Mouse (Mus musculus) liver, embryonic 15.5 days (tissue): Measurements from ENCODE around the gene Gm525. TPM values are rescaled to one million over a fixed set of nuclear protein-coding genes. Genes with fewer than 3 reads are reported as not detected.
"Not testable (repeated sequence)": the region's sequence is repeated elsewhere in the genome, so short reads cannot be mapped to it uniquely, and the experiment has no call there.

Experiments
- ATAC-seq: fragments of 200-750 bp; cut with Nextera tagmentation; 2 replicates; pipeline ENCODE4 v1.8.0; 2017; ENCODE audit warnings: moderate number of reproducible peaks, mild to moderate bottlenecking, moderate library complexity; ENCODE audit not compliant: insufficient read depth
- H3K27ac ChIP-seq: fragments of 300-500 bp; sonication (generic); replicated peaks from 2 replicates; pipeline ENCODE4 v1.5.1; 2015; ENCODE audit warnings: mild to moderate bottlenecking, inconsistent platforms
- H3K27me3 ChIP-seq: fragments of 300-500 bp; sonication (generic); 2 replicates; pipeline ENCODE4 v1.6.1; 2015; ENCODE audit warnings: mild to moderate bottlenecking, inconsistent platforms
- H3K36me3 ChIP-seq: fragments of 300-500 bp; sonication (generic); replicated peaks from 2 replicates; pipeline ENCODE4 v1.6.1; 2015; ENCODE audit warnings: moderate library complexity, mild to moderate bottlenecking, inconsistent platforms
- H3K4me1 ChIP-seq: fragments of 300-500 bp; sonication (generic); replicated peaks from 2 replicates; pipeline ENCODE4 v1.6.1; 2015; ENCODE audit warnings: inconsistent platforms
- H3K4me2 ChIP-seq: fragments of 300-500 bp; sonication (generic); 2 replicates; pipeline ENCODE4 v1.6.1; 2015; ENCODE audit warnings: moderate library complexity, mild to moderate bottlenecking, inconsistent platforms
- H3K4me3 ChIP-seq: fragments of 300-500 bp; sonication (generic); replicated peaks from 2 replicates; pipeline ENCODE4 v1.5.1; 2015; ENCODE audit warnings: mild to moderate bottlenecking, inconsistent platforms
- H3K9ac ChIP-seq: fragments of 300-500 bp; sonication (generic); 2 replicates; pipeline ENCODE4 v1.6.1; 2015; ENCODE audit warnings: moderate library complexity, mild to moderate bottlenecking, inconsistent platforms
- H3K9me3 ChIP-seq: fragments of 300-500 bp; sonication (generic); replicated peaks from 2 replicates; pipeline ENCODE4 v1.6.1; 2016; ENCODE audit warnings: inconsistent platforms
- WGBS: fragments of 180-500 bp; shearing (Covaris S2); methylation state at CpG from one replicate; pipeline ENCODE4 v1.1.7; 2015; ENCODE audit warnings: mixed read lengths; ENCODE audit not compliant: insufficient replicate concordance; 5-methylcytosine and 5-hydroxymethylcytosine counted together
- polyA plus RNA-seq: library from polyadenylated mRNA; unstranded; fragments of >200 nt; fragmentation: Nextera tagmentation; extraction: Ambion mirVana; gene quantifications from 2 replicates; pipeline ENCODE4 v1.2.1, GENCODE M21; 2015

The Gm525 gene
- polyA plus RNA-seq, 1 experiment from 2014 or later, result not detected

GRCm38 (mm10) chr11:89039325-89039724 lies 34.3 kb upstream of the Gm525 start:
- Histone ChIP-seq H3K27ac (no peak overlapping the region), H3K4me3 (no peak overlapping the region), H3K36me3 (peaks cover 11% of the 10 kb centered on the region), H3K27me3 (no peaks in the 10 kb centered on the region), H3K4me2 (no peak overlapping the region), H3K4me1 (no peaks in the 10 kb centered on the region), H3K9ac (no peak overlapping the region), H3K9me3 (no peaks in the 10 kb centered on the region)
- WGBS, result 21% methylated on average over 3 of the region's 3 CpGs
- no peak for ATAC-seq

GRCm38 (mm10) chr11:89041073-89041472 lies 32.6 kb upstream of the Gm525 start:
- 78% methylated on average over 6 of the region's 7 CpGs for WGBS
- not testable (repeated sequence) for H3K4me1 ChIP-seq, H3K27ac ChIP-seq, H3K9ac ChIP-seq, ATAC-seq, H3K27me3 ChIP-seq, H3K9me3 ChIP-seq, H3K4me2 ChIP-seq, H3K4me3 ChIP-seq
- H3K36me3 ChIP-seq, result peaks cover 19% of the 10 kb centered on the region

DNA sequence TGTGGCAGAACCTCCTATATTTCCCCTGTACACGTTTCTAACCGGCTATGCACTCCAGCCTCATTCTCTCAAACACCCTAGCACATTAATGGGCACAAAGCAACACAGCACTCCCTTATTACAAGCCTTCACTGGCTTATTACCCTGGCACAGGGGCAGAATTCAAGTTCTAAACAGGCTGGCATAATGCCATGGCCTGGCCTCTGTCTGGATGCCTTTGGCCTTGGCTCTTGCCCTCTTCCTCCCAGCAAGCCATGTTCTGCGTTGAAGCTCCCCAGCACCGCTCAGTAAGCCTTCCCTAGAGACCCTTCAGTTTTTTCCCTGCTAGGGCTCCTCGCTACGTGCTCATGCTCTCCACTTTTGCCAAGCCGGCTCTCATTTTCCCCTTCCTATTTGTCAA lies 30.6 kb upstream of the Gm525 start:
- Histone ChIP-seq H3K36me3 (peaks cover 19% of the 10 kb centered on the region), H3K9me3 (no peaks in the 10 kb centered on the region), H3K9ac (no peak overlapping the region), H3K4me3 (no peak overlapping the region), H3K27me3 (no peaks in the 10 kb centered on the region), H3K4me1 (no peaks in the 10 kb centered on the region), H3K27ac (no peak overlapping the region), H3K4me2 (no peak overlapping the region)
- 78% methylated on average over 7 of the region's 7 CpGs for WGBS
- ATAC-seq, result no peak

DNA sequence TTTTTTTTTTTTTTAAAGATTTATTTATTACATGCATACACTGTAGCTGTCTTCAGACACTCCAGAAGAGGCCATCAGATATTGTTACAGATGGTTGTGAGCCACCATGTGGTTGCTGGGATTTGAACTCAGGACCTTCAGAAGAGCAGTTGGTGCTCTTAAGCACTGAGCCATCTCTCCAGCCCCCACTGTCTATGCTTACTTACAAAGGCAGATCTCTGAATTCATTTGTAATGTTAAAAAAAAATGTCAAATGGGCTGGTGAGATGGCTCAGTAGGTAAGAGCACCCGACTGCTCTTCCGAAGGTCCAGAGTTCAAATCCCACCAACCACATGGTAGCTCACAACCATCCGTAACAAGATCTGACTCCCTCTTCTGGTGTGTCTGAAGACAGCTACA lies 28.1 kb upstream of the Gm525 start:
- not testable (repeated sequence) for H3K9me3 ChIP-seq, H3K27ac ChIP-seq, H3K4me3 ChIP-seq, ATAC-seq, H3K4me1 ChIP-seq, H3K4me2 ChIP-seq, H3K9ac ChIP-seq, H3K27me3 ChIP-seq
- 88% methylated on average over 3 of the region's 3 CpGs for WGBS
- H3K36me3 ChIP-seq, result peaks cover 12% of the 10 kb centered on the region

GRCm38 (mm10) chr11:89046021-89046420 lies 27.6 kb upstream of the Gm525 start:
- H3K4me1 ChIP-seq, result no peaks in the 10 kb centered on the region
- no peak for ATAC-seq
- H3K4me3 ChIP-seq, result no peak overlapping the region
- no peaks in the 10 kb centered on the region for H3K9me3 ChIP-seq
- H3K4me2 ChIP-seq, result no peak overlapping the region
- no peak overlapping the region for H3K27ac ChIP-seq
- H3K36me3 ChIP-seq, result peaks cover 9% of the 10 kb centered on the region
- WGBS, result 57% methylated on average over 3 of the region's 3 CpGs
- no peak overlapping the region for H3K9ac ChIP-seq
- no peaks in the 10 kb centered on the region for H3K27me3 ChIP-seq

- H3K36me3 ChIP-seq, result no peaks in the 10 kb centered on the region; the same call in 1 of the 2 replicates
- no peaks in the 10 kb centered on the region for H3K27me3 ChIP-seq
- H3K27ac ChIP-seq, result no peak overlapping the region
- H3K4me1 ChIP-seq, result no peaks in the 10 kb centered on the region
- no peak overlapping the region for H3K4me2 ChIP-seq
- H3K4me3 ChIP-seq, result no peak overlapping the region
- WGBS, result 59% methylated on average over 6 of the region's 6 CpGs
- H3K9ac ChIP-seq, result no peak overlapping the region
- no peaks in the 10 kb centered on the region for H3K9me3 ChIP-seq
- ATAC-seq, result no peak
These were observed 21.9 kb upstream of the Gm525 start for GRCm38 (mm10) chr11:89051767-89052166.

- 76% methylated on average over 13 of the region's 13 CpGs for WGBS
- Histone ChIP-seq H3K4me2 (no peak overlapping the region), H3K9me3 (no peaks in the 10 kb centered on the region), H3K4me1 (peaks cover 27% of the 10 kb centered on the region), H3K4me3 (no peak overlapping the region), H3K27me3 (no peaks in the 10 kb centered on the region), H3K27ac (no peak overlapping the region), H3K36me3 (no peaks in the 10 kb centered on the region), H3K9ac (no peak overlapping the region)
- no peak for ATAC-seq
These were observed 17.5 kb upstream of the Gm525 start for GRCm38 (mm10) chr11:89055931-89056690.

GRCm38 (mm10) chr11:89058515-89059270 lies 14.9 kb upstream of the Gm525 start:
- H3K9me3 ChIP-seq, result no peaks in the 10 kb centered on the region
- WGBS, result 56% methylated on average over 11 of the region's 11 CpGs
- H3K4me3 ChIP-seq, result no peak overlapping the region
- no peaks in the 10 kb centered on the region for H3K27me3 ChIP-seq
- H3K4me2 ChIP-seq, result peak overlapping the region; percentile 99
- no peaks in the 10 kb centered on the region for H3K36me3 ChIP-seq
- no peak overlapping the region for H3K27ac ChIP-seq
- no peak for ATAC-seq
- H3K4me1 ChIP-seq, result peaks cover 29% of the 10 kb centered on the region
- no peak overlapping the region for H3K9ac ChIP-seq

GRCm38 (mm10) chr11:89059919-89060422 lies 13.7 kb upstream of the Gm525 start:
- ATAC-seq, result peak; percentile 35
- Histone ChIP-seq H3K27ac (no peak overlapping the region; the same call in 1 of the 2 replicates), H3K4me1 (peaks cover 42% of the 10 kb centered on the region), H3K9ac (peak overlapping the region; percentile 64), H3K36me3 (no peaks in the 10 kb centered on the region), H3K4me3 (peak overlapping the region; percentile 69), H3K27me3 (no peaks in the 10 kb centered on the region), H3K9me3 (no peaks in the 10 kb centered on the region), H3K4me2 (peak overlapping the region; percentile 99)
- WGBS, result under 1% methylated on average over 33 of the region's 33 CpGs

- peak; percentile 91 for ATAC-seq
- under 1% methylated on average over 63 of the region's 63 CpGs for WGBS
- peak overlapping the region; percentile 99 for H3K4me2 ChIP-seq
- no peaks in the 10 kb centered on the region for H3K36me3 ChIP-seq
- peak overlapping the region; percentile 69 for H3K4me3 ChIP-seq
- no peak overlapping the region; the same call in 1 of the 2 replicates for H3K27ac ChIP-seq
- H3K9me3 ChIP-seq, result no peaks in the 10 kb centered on the region
- H3K27me3 ChIP-seq, result no peaks in the 10 kb centered on the region
- H3K9ac ChIP-seq, result peak overlapping the region; percentile 64
- H3K4me1 ChIP-seq, result peaks cover 42% of the 10 kb centered on the region
These were observed 13.1 kb upstream of the Gm525 start for GRCm38 (mm10) chr11:89060423-89061089.

- H3K9ac ChIP-seq, result no peak overlapping the region
- 49% methylated on average over 7 of the region's 7 CpGs for WGBS
- H3K4me2 ChIP-seq, result 0 out of 2 replicates have a peak overlapping the region, but pooled peaks have one; percentile 99
- no peaks in the 10 kb centered on the region for H3K27me3 ChIP-seq
- H3K36me3 ChIP-seq, result no peaks in the 10 kb centered on the region
- no peaks in the 10 kb centered on the region for H3K9me3 ChIP-seq
- no peak overlapping the region for H3K4me3 ChIP-seq
- no peak overlapping the region for H3K27ac ChIP-seq
- ATAC-seq, result no peak
- peaks cover 42% of the 10 kb centered on the region for H3K4me1 ChIP-seq
These were observed 12.3 kb upstream of the Gm525 start for GRCm38 (mm10) chr11:89061362-89061761.
